Mouse (Mus musculus) cerebellum, adult 9-11 months (tissue): ENCODE results near the gene Xpo4.
A peak's percentile ranks its signal among the peaks of the same experiment; 100 is the strongest.

ENCODE experiments used
- DNase-seq: peaks from one replicate; pipeline ENCODE4 v3.0.0; 2022

Gene Xpo4

GRCm38 (mm10) chr14:57534961-57535360 lies 130.3 kb downstream of the Xpo4 start:
- DNase-seq, result peak; percentile 70

GRCm38 (mm10) chr14:57534346-57534745 lies 130.9 kb downstream of the Xpo4 start:
- DNase-seq, result no peak

GRCm38 (mm10) chr14:57533841-57534240 lies 131.4 kb downstream of the Xpo4 start:
- DNase-seq, result no peak

GRCm38 (mm10) chr14:57533214-57533613 lies 132.0 kb downstream of the Xpo4 start:
- peak; percentile 52 for DNase-seq

GRCm38 (mm10) chr14:57532577-57532976 lies 132.7 kb downstream of the Xpo4 start:
- DNase-seq, result no peak

GRCm38 (mm10) chr14:57529786-57530515 lies 135.3 kb downstream of the Xpo4 start:
- no peak for DNase-seq

GRCm38 (mm10) chr14:57529086-57529785 lies 136.0 kb downstream of the Xpo4 start:
- DNase-seq, result no peak

GRCm38 (mm10) chr14:57527598-57527997 lies 137.6 kb downstream of the Xpo4 start:
- peak; percentile 54 for DNase-seq
